Mouse (Mus musculus) left cerebral cortex, postnatal 36 days (tissue): ENCODE measurements around the gene Phgdh. TPM values are rescaled to one million over a fixed set of nuclear protein-coding genes. Genes with fewer than 3 reads are reported as not detected.
"Not testable (repeated sequence)": the region's sequence is repeated elsewhere in the genome, so short reads cannot be mapped to it uniquely, and the experiment has no call there.

ENCODE experiments used
- DNase-seq, 2 experiments: peaks; one replicate each; pipeline ENCODE4 v3.0.0; 2021 to 2022; ENCODE audit warnings: low spot score in 2 of 2, mixed read lengths in 1 of 2
- intact Hi-C: fragments of 180-260 bp; cut with DNase I; formaldehyde crosslinking; loops from one replicate; pipeline ENCODE4 v1.15.1; 2025
- total RNA-seq, 2 experiments: library from RNA; stranded (reverse); gene quantifications; 2 replicates each; pipeline ENCODE4 v1.2.3; 2021

The Phgdh gene
- 10 to 100 TPM; 51.1 to 62.0 TPM for total RNA-seq

GRCm38 (mm10) chr3:98339706-98340109, at the start of gene Phgdh:
Phgdh (minus strand) TSS chr3:98339990.
- peak in 1 of 2 experiments; percentile 33 for DNase-seq
- intact Hi-C loops = not testable (repeated sequence)

GRCm38 (mm10) chr3:98389305-98389704, 49.5 kb upstream of the Phgdh start:
- intact Hi-C loops = no loop called here
- DNase-seq = no peak

GRCm38 (mm10) chr3:98387756-98388155, 48.0 kb upstream of the Phgdh start:
- no peak for DNase-seq
- intact Hi-C loops = no loop called here

GRCm38 (mm10) chr3:98387086-98387485, 47.3 kb upstream of the Phgdh start:
- intact Hi-C loops = no loop called here
- peak in 1 of 2 experiments; percentile 8 for DNase-seq

- peak; percentile 18 to 22 for DNase-seq
Observed at GRCm38 (mm10) chr3:98383024-98383790, 43.4 kb upstream of the Phgdh start.

GRCm38 (mm10) chr3:98382246-98382939, 42.6 kb upstream of the Phgdh start, which contains the start of gene Zfp697:
Zfp697 (plus strand) TSS chr3:98382461.
- peak; percentile 85 to 86 for DNase-seq
- intact Hi-C loops = loop anchor here (2.0 kb wide), 1 partner anchor 36 kb away; no protein-coding TSS in a partner anchor

More at GRCm38 (mm10) chr3:98383024-98383790, 43.4 kb upstream of the Phgdh start:
- intact Hi-C loops = loop anchor here (2.0 kb wide), 1 partner anchor 36 kb away; no protein-coding TSS in a partner anchor

GRCm38 (mm10) chr3:98381677-98382245, 42.0 kb upstream of the Phgdh start:
- DNase-seq = no peak
- intact Hi-C loops = loop anchor here (2.0 kb wide), 1 partner anchor 37 kb away; no protein-coding TSS in a partner anchor

GRCm38 (mm10) chr3:98379236-98379635, 39.4 kb upstream of the Phgdh start:
- intact Hi-C loops = no loop called here
- DNase-seq = no peak

- DNase-seq = no peak
- intact Hi-C loops = no loop called here
Observed at GRCm38 (mm10) chr3:98378267-98378666, 38.5 kb upstream of the Phgdh start.

GRCm38 (mm10) chr3:98374980-98375379, 35.2 kb upstream of the Phgdh start:
- intact Hi-C loops = no loop called here
- no peak for DNase-seq

GRCm38 (mm10) chr3:98374062-98374719, 34.4 kb upstream of the Phgdh start:
- intact Hi-C loops = no loop called here
- DNase-seq = no peak

- no peak for DNase-seq
- intact Hi-C loops = no loop called here
Observed at GRCm38 (mm10) chr3:98368776-98369175, 29.0 kb upstream of the Phgdh start.

- intact Hi-C loops = no loop called here
- no peak for DNase-seq
Observed at GRCm38 (mm10) chr3:98368283-98368682, 28.5 kb upstream of the Phgdh start.

- no peak for DNase-seq
- intact Hi-C loops = no loop called here
Observed at GRCm38 (mm10) chr3:98366823-98367222, 27.0 kb upstream of the Phgdh start.

GRCm38 (mm10) chr3:98366086-98366485, 26.3 kb upstream of the Phgdh start:
- intact Hi-C loops = no loop called here
- DNase-seq = no peak

GRCm38 (mm10) chr3:98362753-98363152, 23.0 kb upstream of the Phgdh start:
- DNase-seq = no peak
- intact Hi-C loops = no loop called here

GRCm38 (mm10) chr3:98356632-98357370, 17.0 kb upstream of the Phgdh start:
- no peak for DNase-seq
- intact Hi-C loops = no loop called here

GRCm38 (mm10) chr3:98356026-98356365, 16.2 kb upstream of the Phgdh start:
- no peak for DNase-seq
- intact Hi-C loops = no loop called here

GRCm38 (mm10) chr3:98355344-98356025, 15.7 kb upstream of the Phgdh start:
- DNase-seq = no peak
- intact Hi-C loops = no loop called here
